Mouse (Mus musculus) lung, adult 2 months (tissue): ENCODE data around the gene Robo1.

Experiments
- CTCF ChIP-seq: fragments of 200-500 bp; IDR thresholded peaks from 2 replicates; pipeline ENCODE4 v1.5.1; 2011; ENCODE audit warnings: mild to moderate bottlenecking, low read length, control low read depth; ENCODE audit not compliant: insufficient read depth
- POLR2A ChIP-seq: fragments of 200-500 bp; IDR thresholded peaks from 2 replicates; pipeline ENCODE4 v1.6.1; 2011; ENCODE audit warnings: low read depth, mild to moderate bottlenecking, control low read depth, low read length, borderline replicate concordance; ENCODE audit errors: extremely low read depth

DNA sequence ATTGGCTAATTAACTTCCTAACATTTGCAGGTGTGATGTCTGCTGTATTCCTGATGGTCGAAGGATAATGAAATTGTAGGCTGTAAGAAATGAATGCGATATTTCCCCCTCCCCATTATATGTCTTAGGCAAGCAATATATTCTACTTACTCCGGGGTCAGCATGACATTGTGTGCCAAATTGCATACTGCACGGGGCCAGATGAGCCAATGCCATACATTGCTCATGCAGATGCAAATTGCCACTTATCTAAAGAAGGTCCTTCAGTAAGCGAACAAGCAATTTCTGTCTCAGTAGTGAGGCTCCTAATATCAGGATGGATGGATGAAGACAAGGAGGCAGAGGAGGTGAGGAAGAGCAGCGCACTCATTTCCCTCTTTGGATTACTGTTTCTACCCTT, 474.1 kb downstream of the Robo1 start:
- TF ChIP-seq POLR2A (no peak), CTCF (no peak)
